Mouse (Mus musculus): ENCODE data around the gene Plcg2. TPM values are rescaled to one million over a fixed set of nuclear protein-coding genes. Genes with fewer than 3 reads are reported as not detected.
A peak's percentile ranks its signal among the peaks of the same experiment; 100 is the strongest.

Gene Plcg2
- polyA plus RNA-seq, 1 experiment from 2014 or later: 3.2 TPM

- peak; percentile 33 for TF ChIP-seq CTCF (IDR thresholded peaks at IDR 0.05; ENCODE audit: low read depth)
- H3K27ac ChIP-seq (ENCODE audit: low read depth): no peak overlapping the region
- WGBS: 69% methylated on average over 7 of the region's 7 CpGs
- H3K27me3 ChIP-seq (ENCODE audit: insufficient read depth, low read length): no peaks in the 10 kb centered on the region
- H3K4me2 ChIP-seq: no peak overlapping the region
- peaks cover 10% of the 10 kb centered on the region; the same call in 1 of the 2 replicates for H3K4me1 ChIP-seq (ENCODE audit: insufficient read depth)
- ATAC-seq (ENCODE audit: insufficient read depth) (no peak), DNase-seq (peak; percentile 18)
- no peak overlapping the region for H3K9ac ChIP-seq
- H3K36me3 ChIP-seq (ENCODE audit: insufficient read depth): no peaks in the 10 kb centered on the region
- H3K9me3 ChIP-seq (ENCODE audit: low read depth, low read length): no peaks in the 10 kb centered on the region
- H3K4me3 ChIP-seq (ENCODE audit: low read depth, low read length): no peak overlapping the region
Measured at GRCm38 (mm10) chr8:117658990-117659389, 160.9 kb downstream of the Plcg2 start.

GRCm38 (mm10) chr8:117660358-117661031 lies 162.4 kb downstream of the Plcg2 start:
- Histone ChIP-seq H3K36me3 (ENCODE audit: insufficient read depth) (no peaks in the 10 kb centered on the region), H3K4me1 (ENCODE audit: insufficient read depth) (peaks cover 10% of the 10 kb centered on the region; the same call in 1 of the 2 replicates), H3K4me3 (ENCODE audit: low read depth, low read length) (no peak overlapping the region), H3K27ac (ENCODE audit: low read depth) (no peak overlapping the region), H3K9me3 (ENCODE audit: low read depth, low read length) (no peaks in the 10 kb centered on the region), H3K9ac (no peak overlapping the region; the same call in 1 of the 2 replicates), H3K27me3 (ENCODE audit: insufficient read depth, low read length) (no peaks in the 10 kb centered on the region), H3K4me2 (peak overlapping the region; percentile 45)
- TF ChIP-seq CTCF (IDR thresholded peaks at IDR 0.05; ENCODE audit: low read depth): 0 out of 2 replicates have a peak, but pooled peaks have one; percentile 3
- DNase-seq (peak; percentile 87), ATAC-seq (ENCODE audit: insufficient read depth) (peak; percentile 96)
- WGBS: 10% methylated on average over 11 of the region's 11 CpGs

- Histone ChIP-seq H3K4me2 (no peak overlapping the region), H3K9me3 (ENCODE audit: low read depth, low read length) (no peaks in the 10 kb centered on the region), H3K36me3 (ENCODE audit: insufficient read depth) (no peaks in the 10 kb centered on the region), H3K4me1 (ENCODE audit: insufficient read depth) (no peaks in the 10 kb centered on the region), H3K27ac (ENCODE audit: low read depth) (no peak overlapping the region), H3K27me3 (ENCODE audit: insufficient read depth, low read length) (0 out of 2 replicates have a peak, but pooled peaks cover 6% of the 10 kb centered on the region), H3K4me3 (ENCODE audit: low read depth, low read length) (no peak overlapping the region), H3K9ac (no peak overlapping the region)
- ATAC-seq (ENCODE audit: insufficient read depth) (no peak), DNase-seq (no peak)
- WGBS: 67% methylated on average over 13 of the region's 13 CpGs
- TF ChIP-seq CTCF (IDR thresholded peaks at IDR 0.05; ENCODE audit: low read depth): no peak
Measured at GRCm38 (mm10) chr8:117667349-117668124, 169.4 kb downstream of the Plcg2 start.

- H3K4me2 ChIP-seq: no peak overlapping the region
- 15% methylated on average over 11 of the region's 11 CpGs for WGBS
- H3K4me1 ChIP-seq (ENCODE audit: insufficient read depth): no peaks in the 10 kb centered on the region; the same call in 1 of the 2 replicates
- ATAC-seq (ENCODE audit: insufficient read depth) (no peak), DNase-seq (no peak)
- no peak overlapping the region for H3K4me3 ChIP-seq (ENCODE audit: low read depth, low read length)
- H3K27ac ChIP-seq (ENCODE audit: low read depth): no peak overlapping the region
- TF ChIP-seq CTCF (IDR thresholded peaks at IDR 0.05; ENCODE audit: low read depth): no peak
- no peak overlapping the region for H3K9ac ChIP-seq
- no peaks in the 10 kb centered on the region for H3K36me3 ChIP-seq (ENCODE audit: insufficient read depth)
- 0 out of 2 replicates have a peak, but pooled peaks cover 6% of the 10 kb centered on the region for H3K27me3 ChIP-seq (ENCODE audit: insufficient read depth, low read length)
- no peaks in the 10 kb centered on the region for H3K9me3 ChIP-seq (ENCODE audit: low read depth, low read length)
Measured at GRCm38 (mm10) chr8:117670461-117670860, 172.4 kb downstream of the Plcg2 start.

GRCm38 (mm10) chr8:117672558-117672957 lies 174.5 kb downstream of the Plcg2 start:
- H3K27ac ChIP-seq (ENCODE audit: low read depth): no peak overlapping the region
- DNase-seq (no peak), ATAC-seq (ENCODE audit: insufficient read depth) (no peak)
- no peak overlapping the region for H3K4me2 ChIP-seq
- H3K4me3 ChIP-seq (ENCODE audit: low read depth, low read length): no peak overlapping the region
- TF ChIP-seq CTCF (IDR thresholded peaks at IDR 0.05; ENCODE audit: low read depth): no peak
- no peaks in the 10 kb centered on the region; the same call in 1 of the 2 replicates for H3K4me1 ChIP-seq (ENCODE audit: insufficient read depth)
- no peaks in the 10 kb centered on the region for H3K9me3 ChIP-seq (ENCODE audit: low read depth, low read length)
- 78% methylated on average over 3 of the region's 3 CpGs for WGBS
- H3K27me3 ChIP-seq (ENCODE audit: insufficient read depth, low read length): 0 out of 2 replicates have a peak, but pooled peaks cover 6% of the 10 kb centered on the region
- H3K9ac ChIP-seq: no peak overlapping the region
- H3K36me3 ChIP-seq (ENCODE audit: insufficient read depth): no peaks in the 10 kb centered on the region

- Histone ChIP-seq H3K27me3 (ENCODE audit: insufficient read depth, low read length) (0 out of 2 replicates have a peak, but pooled peaks cover 6% of the 10 kb centered on the region), H3K36me3 (ENCODE audit: insufficient read depth) (no peaks in the 10 kb centered on the region), H3K4me2 (peak within 1 kb of the TSS; percentile 65), H3K9me3 (ENCODE audit: low read depth, low read length) (no peaks in the 10 kb centered on the region), H3K9ac (peak within 1 kb of the TSS; percentile 46), H3K27ac (ENCODE audit: low read depth) (no peak within 1 kb of the TSS), H3K4me1 (ENCODE audit: insufficient read depth) (no peaks in the 10 kb centered on the region; the same call in 1 of the 2 replicates), H3K4me3 (ENCODE audit: low read depth, low read length) (peak within 1 kb of the TSS; percentile 38)
- TF ChIP-seq CTCF (IDR thresholded peaks at IDR 0.05; ENCODE audit: low read depth): no peak
- ATAC-seq (ENCODE audit: insufficient read depth): peak; percentile 56
- peak; percentile 76 for DNase-seq
- whole genome bisulfite sequencing: 7% methylated on average over 17 of the region's 17 CpGs
Measured at GRCm38 (mm10) chr8:117673430-117673830, 175.3 kb downstream of the Plcg2 start, which contains the start of gene Sdr42e1. Gene Sdr42e1, minus strand, starts transcription at chr8:117673689.

GRCm38 (mm10) chr8:117675171-117675570 lies 177.1 kb downstream of the Plcg2 start:
- TF ChIP-seq CTCF (IDR thresholded peaks at IDR 0.05; ENCODE audit: low read depth): no peak
- no peaks in the 10 kb centered on the region for H3K9me3 ChIP-seq (ENCODE audit: low read depth, low read length)
- no peak for DNase-seq
- H3K27ac ChIP-seq (ENCODE audit: low read depth): no peak overlapping the region
- ATAC-seq (ENCODE audit: insufficient read depth): no peak
- no peak overlapping the region for H3K4me3 ChIP-seq (ENCODE audit: low read depth, low read length)
- 62% methylated on average over 5 of the region's 5 CpGs for WGBS
- H3K27me3 ChIP-seq (ENCODE audit: insufficient read depth, low read length): 0 out of 2 replicates have a peak, but pooled peaks cover 6% of the 10 kb centered on the region
- H3K4me1 ChIP-seq (ENCODE audit: insufficient read depth): no peaks in the 10 kb centered on the region; the same call in 1 of the 2 replicates
- no peak overlapping the region for H3K9ac ChIP-seq
- H3K4me2 ChIP-seq: no peak overlapping the region
- H3K36me3 ChIP-seq (ENCODE audit: insufficient read depth): no peaks in the 10 kb centered on the region
